22 mouse cellular contexts compared by ENCODE assay signal in the genomic region with DNA sequence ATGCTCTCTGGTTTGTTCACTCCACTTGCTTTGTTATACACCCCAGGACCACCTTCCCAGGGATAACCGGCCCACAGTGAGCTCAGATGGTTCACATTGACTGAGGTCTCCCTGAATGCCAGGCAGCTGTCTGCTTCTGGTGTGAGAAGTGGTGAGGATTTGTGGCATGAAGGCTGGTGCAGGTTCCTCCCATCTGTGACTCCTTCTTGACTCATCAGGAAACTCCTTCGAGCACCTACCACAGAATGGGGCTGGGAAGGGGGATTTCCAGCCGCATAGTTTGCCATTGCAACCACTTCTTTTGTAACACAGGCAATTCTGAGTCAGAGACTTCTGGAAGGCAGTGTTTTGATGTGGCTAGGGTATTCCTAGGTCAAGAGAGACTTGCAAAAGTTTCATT. TPM values are rescaled to one million over a fixed set of nuclear protein-coding genes. Genes with fewer than 3 reads are reported as not detected.
DNase-seq lines count a peak whose midpoint lies in the region; ATAC-seq and TF ChIP-seq lines count a peak whose summit lies in the region.
"Had no signal": no experiment of that assay in that cellular context is flagged by ENCODE, and none has a peak within 500 bp of the region (broad histone marks: within the 10 kb centered on the region; RNA-seq: fewer than 3 reads in every experiment).

No protein-coding gene starts in this region.

- TF ChIP-seq CTCF in CH12.LX (conservative IDR thresholded peaks at IDR 0.05 in 1 of 2, IDR thresholded peaks at IDR 0.05 in 1 of 2; ENCODE audit: low read depth in 2 of 2, low read length in 2 of 2): no peak
- TF ChIP-seq CTCF in embryonic fibroblast, embryonic 13.5 days (IDR thresholded peaks at IDR 0.05; ENCODE audit: borderline replicate concordance, insufficient read depth, low read length): no peak

- WGBS in forebrain, embryonic 16.5 days: 87% methylated on average over 3 of the region's 3 CpGs

- H3K27ac ChIP-seq in CH12.LX (ENCODE audit: insufficient read depth, low read depth): no peak overlapping the region
- H3K27ac ChIP-seq in embryonic fibroblast, embryonic 13.5 days (ENCODE audit: insufficient read depth, low read length): peak overlapping the region; percentile 36
- no peak overlapping the region for H3K27ac ChIP-seq in forebrain, embryonic 16.5 days (ENCODE audit: low read length)
- H3K27ac ChIP-seq: embryonic facial prominence, embryonic 13.5 days; forebrain, embryonic 15.5 days; hindbrain, embryonic 10.5 days; intestine, embryonic 15.5 days; liver, embryonic 12.5 days had no signal

- ATAC-seq in monocyte, adult 5-6 weeks (replicated peaks; ENCODE audit: insufficient number of reproducible peaks, low FRiP score, low TSS enrichment, poor library complexity, severe bottlenecking): peak; percentile 70
- no peak for ATAC-seq in erythroblast, adult 5-6 weeks (replicated peaks; ENCODE audit: low FRiP score, poor library complexity, severe bottlenecking)
- no peak for ATAC-seq in forebrain, embryonic 16.5 days
- ATAC-seq: forebrain, embryonic 15.5 days; intestine, embryonic 15.5 days; liver, embryonic 12.5 days had no signal

- H3K4me3 ChIP-seq in CH12.LX (replicated peaks in 1 of 3; ENCODE audit: low read depth in 2 of 3, low read length in 2 of 3, poor library complexity in 1 of 3): no peak overlapping the region
- H3K4me3 ChIP-seq in embryonic fibroblast, embryonic 13.5 days (ENCODE audit: insufficient read depth, low read length): no peak overlapping the region
- no peak overlapping the region for H3K4me3 ChIP-seq in forebrain, embryonic 16.5 days (replicated peaks; ENCODE audit: low read length)
- H3K4me3 ChIP-seq: embryonic facial prominence, embryonic 13.5 days; forebrain, embryonic 15.5 days; hindbrain, embryonic 10.5 days; intestine, embryonic 15.5 days; liver, embryonic 12.5 days had no signal

- peak; percentile 73 for DNase-seq in A20 (ENCODE audit: low read depth, low spot score)
- peak; percentile 93 for DNase-seq in CH12.LX (ENCODE audit: extremely low read depth)
- DNase-seq in heart, postnatal 4 days: no peak
- DNase-seq: cerebellum, postnatal 14 days; gastrocnemius, postnatal 14 days; kidney, postnatal 10 days; left cerebral cortex, postnatal 4 days; lung, postnatal 14 days; midbrain, embryonic 14.5 days had no signal

- no peak for TF ChIP-seq RAD21 in CH12.LX (IDR thresholded peaks at IDR 0.05; ENCODE audit: low read depth, low read length)

- TF ChIP-seq EP300 in CH12.LX (IDR thresholded peaks at IDR 0.05; ENCODE audit: low read length): peak; percentile 97

- no peaks in the 10 kb centered on the region for H3K79me2 ChIP-seq in CH12.LX (replicated peaks; ENCODE audit: control insufficient read depth, extremely low read depth, insufficient read depth, poor library complexity, severe bottlenecking)

- peak overlapping the region; percentile 45 for H3K4me2 ChIP-seq in CH12.LX (ENCODE audit: insufficient read depth, low read depth, poor library complexity, severe bottlenecking)
- no peak overlapping the region for H3K4me2 ChIP-seq in forebrain, embryonic 16.5 days (ENCODE audit: low read length)
- H3K4me2 ChIP-seq: embryonic facial prominence, embryonic 13.5 days; forebrain, embryonic 15.5 days; heart, embryonic 11.5 days; intestine, embryonic 15.5 days; liver, embryonic 12.5 days had no signal

- no peaks in the 10 kb centered on the region for H3K36me3 ChIP-seq in CH12.LX (replicated peaks in 1 of 2; ENCODE audit: control insufficient read depth in 1 of 2, insufficient read depth in 1 of 2, low read length in 1 of 2)
- H3K36me3 ChIP-seq in forebrain, embryonic 16.5 days (ENCODE audit: control insufficient read depth, insufficient read depth): no peaks in the 10 kb centered on the region
- H3K36me3 ChIP-seq: embryonic facial prominence, embryonic 13.5 days; forebrain, embryonic 15.5 days; hindbrain, embryonic 10.5 days; intestine, embryonic 15.5 days; liver, embryonic 12.5 days had no signal

- peaks cover 8 to 17% of the 10 kb centered on the region in 2 experiments for H3K4me1 ChIP-seq in CH12.LX (ENCODE audit: control insufficient read depth in 1 of 2, insufficient read depth in 2 of 2)
- peaks cover 2% of the 10 kb centered on the region for H3K4me1 ChIP-seq in embryonic fibroblast, embryonic 13.5 days (ENCODE audit: control insufficient read depth, insufficient read depth, low read length)
- no peaks in the 10 kb centered on the region for H3K4me1 ChIP-seq in forebrain, embryonic 16.5 days (replicated peaks; ENCODE audit: control insufficient read depth, insufficient read depth, low read length)
- H3K4me1 ChIP-seq: embryonic facial prominence, embryonic 13.5 days; forebrain, embryonic 15.5 days; hindbrain, embryonic 10.5 days; intestine, embryonic 15.5 days; liver, embryonic 12.5 days had no signal

- no peak overlapping the region for H3K9ac ChIP-seq in CH12.LX (ENCODE audit: insufficient read depth, low read depth)
- no peak overlapping the region for H3K9ac ChIP-seq in forebrain, embryonic 16.5 days (replicated peaks; ENCODE audit: low read depth, low read length)
- H3K9ac ChIP-seq: embryonic facial prominence, embryonic 13.5 days; forebrain, embryonic 15.5 days; intestine, embryonic 15.5 days; liver, embryonic 12.5 days had no signal

- H3K27me3 ChIP-seq in CH12.LX (replicated peaks): peaks cover 1% of the 10 kb centered on the region
- no peaks in the 10 kb centered on the region for H3K27me3 ChIP-seq in forebrain, embryonic 16.5 days (replicated peaks; ENCODE audit: control insufficient read depth, insufficient read depth, low read length)
- H3K27me3 ChIP-seq: embryonic facial prominence, embryonic 13.5 days; forebrain, embryonic 15.5 days; intestine, embryonic 15.5 days; liver, embryonic 12.5 days had no signal

- TF ChIP-seq POLR2A in CH12.LX (IDR thresholded peaks at IDR 0.05; ENCODE audit: low read depth, low read length): peak; percentile 54
- TF ChIP-seq POLR2A in embryonic fibroblast, embryonic 13.5 days (IDR thresholded peaks at IDR 0.05; ENCODE audit: low read depth, low read length): 0 out of 2 replicates have a peak, but pooled peaks have one; percentile 33

- dilution Hi-C loops in CH12.LX (cut with MboI; ENCODE audit: extremely low pct_ligation_motif_present, extremely low pct_unique_long_range_greater_than_20kb, low sequenced_read_pairs): no loop called here

- no peaks in the 10 kb centered on the region for H3K9me3 ChIP-seq in CH12.LX (replicated peaks; ENCODE audit: low read length)
- no peaks in the 10 kb centered on the region for H3K9me3 ChIP-seq in forebrain, embryonic 16.5 days (ENCODE audit: control insufficient read depth, low read length)
- H3K9me3 ChIP-seq: embryonic facial prominence, embryonic 13.5 days; forebrain, embryonic 15.5 days; hindbrain, embryonic 10.5 days; intestine, embryonic 15.5 days; liver, embryonic 12.5 days had no signal

- in situ Hi-C loops in CH12.LX (cut with MboI; ENCODE audit: low pct_ligation_motif_present, low pct_unique_long_range_greater_than_20kb, low sequenced_read_pairs): no loop called here

TF ChIP-seq in CH12.LX, 34 proteins besides CTCF, POLR2A, EP300 and RAD21 (continues in another document):
- TF ChIP-seq TBP (conservative IDR thresholded peaks at IDR 0.05; ENCODE audit: low read depth, low read length): no peak
- TF ChIP-seq CHD1 (IDR thresholded peaks at IDR 0.05; ENCODE audit: low read depth, low read length): no peak
- TF ChIP-seq MYC (IDR thresholded peaks at IDR 0.05; ENCODE audit: low read depth, low read length): peak; percentile 14; the same call in 1 of the 2 replicates
- no peak for TF ChIP-seq KAT2A (IDR thresholded peaks at IDR 0.05; ENCODE audit: insufficient replicate concordance, low read length)
- peak; percentile 86; the same call in 1 of the 2 replicates for TF ChIP-seq RCOR1 (conservative IDR thresholded peaks at IDR 0.05; ENCODE audit: low read depth, low read length)
- no peak for TF ChIP-seq HCFC1 (IDR thresholded peaks at IDR 0.05; ENCODE audit: low read depth, low read length)
- no peak for TF ChIP-seq NELFE (IDR thresholded peaks at IDR 0.05; ENCODE audit: low read depth, low read length)
- no peak for TF ChIP-seq MXI1 (IDR thresholded peaks at IDR 0.05; ENCODE audit: low read depth, low read length)
- no peak for TF ChIP-seq SMC3 (IDR thresholded peaks at IDR 0.05; ENCODE audit: low read depth, low read length)
- TF ChIP-seq CHD2 (IDR thresholded peaks at IDR 0.05; ENCODE audit: low read length): no peak; the same call in 1 of the 2 replicates
- no peak for TF ChIP-seq ZKSCAN1 (IDR thresholded peaks at IDR 0.05; ENCODE audit: borderline replicate concordance, low read depth, low read length)
- peak; percentile 34; the same call in 1 of the 2 replicates for TF ChIP-seq MAX (IDR thresholded peaks at IDR 0.05; ENCODE audit: low read length)
- peak; percentile 93 for TF ChIP-seq TCF12 (IDR thresholded peaks at IDR 0.05; ENCODE audit: low read depth, low read length)
- TF ChIP-seq JUND (conservative IDR thresholded peaks at IDR 0.05; ENCODE audit: low read depth, low read length): peak; percentile 83
- TF ChIP-seq MAFK (IDR thresholded peaks at IDR 0.05; ENCODE audit: insufficient replicate concordance, low read length): peak; percentile 81
- TF ChIP-seq IRF4 (IDR thresholded peaks at IDR 0.05; ENCODE audit: low read depth, low read length): peak; percentile 96

RNA-seq across cellular contexts. Expression of a gene that starts 5.3 kb away (rescaled TPM):
- not detected in 2 replicates for total RNA-seq in CH12.LX (2012; rRNA removed)
- total RNA-seq in CH12.LX (2014; rRNA removed): not detected in 2 replicates
- not detected in 2 replicates for polyA plus RNA-seq in CH12.LX (2012; ENCODE audit: insufficient read length, low read depth)
- polyA plus RNA-seq in embryonic fibroblast, embryonic 13.5 days (2011; ENCODE audit: insufficient read length, low read depth, missing spikeins): not detected in 2 replicates
- total RNA-seq in monocyte, adult 5-6 weeks (2017): 20.5 to 25.6 TPM (median 25.2 TPM) in 3 replicates
- 1.9 and 4.2 TPM in 2 replicates for total RNA-seq in erythroblast, adult 5-6 weeks (2015; ENCODE audit: low replicate concordance)
- total RNA-seq in erythroblast, adult 5-6 weeks (2017; ENCODE audit: low replicate concordance): 8.4 and 12.0 TPM in 2 replicates
- not detected in 2 replicates for polyA plus RNA-seq in forebrain, embryonic 16.5 days (2015; fragmentation: Nextera tagmentation; extraction: Ambion mirVana)
- not detected for total RNA-seq in heart, postnatal 4 days (2021)
- total RNA-seq: gastrocnemius, postnatal 14 days; layer of hippocampus, postnatal 10 days; left cerebral cortex, postnatal 4 days; MEL had no signal
- polyA plus RNA-seq: embryonic facial prominence, embryonic 13.5 days; forebrain, embryonic 15.5 days; heart, embryonic 11.5 days; hindbrain, embryonic 10.5 days; intestine, embryonic 15.5 days; midbrain, embryonic 14.5 days; neural tube, embryonic 14.5 days had no signal

RNA-seq across cellular contexts. Expression of a gene that starts 20.7 kb away (rescaled TPM):
- total RNA-seq in CH12.LX (2012; rRNA removed): 17.4 and 22.2 TPM in 2 replicates
- total RNA-seq in CH12.LX (2014; rRNA removed): 24.2 and 25.8 TPM in 2 replicates
- polyA plus RNA-seq in CH12.LX (2012; ENCODE audit: insufficient read length, low read depth): 20.4 and 21.4 TPM in 2 replicates
- 14.4 and 16.9 TPM in 2 replicates for polyA plus RNA-seq in embryonic fibroblast, embryonic 13.5 days (2011; ENCODE audit: insufficient read length, low read depth, missing spikeins)
- 47.6 to 60.4 TPM (median 59.3 TPM) in 3 replicates for total RNA-seq in monocyte, adult 5-6 weeks (2017)
- total RNA-seq in erythroblast, adult 5-6 weeks (2015; ENCODE audit: low replicate concordance): 5.4 and 7.5 TPM in 2 replicates
- 5.6 and 6.5 TPM in 2 replicates for total RNA-seq in erythroblast, adult 5-6 weeks (2017; ENCODE audit: low replicate concordance)
- polyA plus RNA-seq in forebrain, embryonic 16.5 days (2015; fragmentation: Nextera tagmentation; extraction: Ambion mirVana): 57.1 and 67.6 TPM in 2 replicates
- total RNA-seq in heart, postnatal 4 days (2021): 10 to 100 TPM; 12.1 to 13.6 TPM
